10 mouse cellular contexts compared by ENCODE assay signal in the genomic region with DNA sequence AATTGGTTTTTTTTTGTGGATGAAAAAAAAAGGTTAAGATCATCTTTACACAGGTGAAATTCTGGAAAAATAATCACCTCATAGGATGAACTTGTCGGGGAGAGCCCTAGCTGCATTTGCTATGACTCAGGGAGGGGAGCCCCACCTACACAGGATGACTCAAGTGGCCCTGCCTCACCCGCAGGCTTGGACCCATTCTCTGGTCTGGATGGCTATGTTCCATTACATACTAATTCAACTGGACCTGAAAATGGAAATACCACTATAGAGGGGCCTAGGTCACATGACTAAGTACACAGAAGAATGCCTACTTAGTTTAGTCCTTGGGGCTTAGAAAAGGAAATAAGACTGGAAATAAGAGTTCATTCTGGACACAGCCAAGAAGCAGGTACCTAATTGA. TPM values are rescaled to one million over a fixed set of nuclear protein-coding genes. Genes with fewer than 3 reads are reported as not detected.
DNase-seq lines count a peak whose midpoint lies in the region; ATAC-seq and TF ChIP-seq lines count a peak whose summit lies in the region.
"Had no signal": no experiment of that assay in that cellular context is flagged by ENCODE, and none has a peak within 500 bp of the region (broad histone marks: within the 10 kb centered on the region; RNA-seq: fewer than 3 reads in every experiment).

No protein-coding gene starts in this region.

- peaks cover 47% of the 10 kb centered on the region for H3K36me3 ChIP-seq in heart, embryonic 13.5 days
- peaks cover 38% of the 10 kb centered on the region for H3K36me3 ChIP-seq in liver, postnatal 0 days (replicated peaks; ENCODE audit: insufficient read depth, low read length)

- H3K4me3 ChIP-seq in heart, embryonic 13.5 days: peak overlapping the region; percentile 100
- H3K4me3 ChIP-seq in liver, postnatal 0 days (ENCODE audit: low read depth, low read length): peak overlapping the region; percentile 100; the same call in 1 of the 2 replicates

- WGBS in heart, embryonic 13.5 days: 61% methylated on average over 2 of the region's 2 CpGs
- 52% methylated on average over 2 of the region's 2 CpGs for whole genome bisulfite sequencing in liver, postnatal 0 days (ENCODE audit: insufficient replicate concordance)

- H3K4me1 ChIP-seq in heart, embryonic 13.5 days: peaks cover 66% of the 10 kb centered on the region
- peaks cover 52% of the 10 kb centered on the region for H3K4me1 ChIP-seq in liver, postnatal 0 days (ENCODE audit: insufficient read depth)

- H3K27ac ChIP-seq in heart, embryonic 13.5 days (replicated peaks): peak overlapping the region; percentile 42
- peak overlapping the region; percentile 99 for H3K27ac ChIP-seq in liver, postnatal 0 days (ENCODE audit: low read depth)

- TF ChIP-seq EP300 in liver, postnatal 0 days (IDR thresholded peaks at IDR 0.05; ENCODE audit: low read depth): no peak

- TF ChIP-seq CTCF in liver, postnatal 0 days (IDR thresholded peaks at IDR 0.05; ENCODE audit: low read depth): no peak

- H3K9ac ChIP-seq in heart, embryonic 13.5 days: peak overlapping the region; percentile 70; the same call in 1 of the 2 replicates
- H3K9ac ChIP-seq in liver, postnatal 0 days (replicated peaks): 0 out of 2 replicates have a peak overlapping the region, but pooled peaks have one; percentile 100

- no peak for ATAC-seq in heart, embryonic 13.5 days (ENCODE audit: extremely low read depth, insufficient number of reproducible peaks, low FRiP score, low TSS enrichment)
- no peak for ATAC-seq in liver, postnatal 0 days
- ATAC-seq in erythroid progenitor cell, adult 5-6 weeks (replicated peaks; ENCODE audit: low FRiP score, poor library complexity, severe bottlenecking): no peak

- DNase-seq in layer of hippocampus, adult 11-12 months (ENCODE audit: low spot score): peak; percentile 3
- no peak for DNase-seq in layer of hippocampus, postnatal 25 days (ENCODE audit: extremely low spot score in 1 of 2, low spot score in 1 of 2)
- DNase-seq in NIH3T3 (ENCODE audit: low read depth): peak; percentile 85
- DNase-seq in liver, postnatal 0 days: no peak
- DNase-seq in thymus, adult 18-20 months: no peak
- DNase-seq in right cerebral cortex, postnatal 14 days: no peak
- DNase-seq: lung, postnatal 14 days had no signal

- H3K4me2 ChIP-seq in heart, embryonic 13.5 days: peak overlapping the region; percentile 94
- H3K4me2 ChIP-seq in liver, postnatal 0 days (ENCODE audit: low read depth, low read length): peak overlapping the region; percentile 96

- H3K9me3 ChIP-seq in heart, embryonic 13.5 days: no peaks in the 10 kb centered on the region
- H3K9me3 ChIP-seq in liver, postnatal 0 days (ENCODE audit: low read length): no peaks in the 10 kb centered on the region

- H3K27me3 ChIP-seq in heart, embryonic 13.5 days (replicated peaks): no peaks in the 10 kb centered on the region
- H3K27me3 ChIP-seq in liver, postnatal 0 days (ENCODE audit: insufficient read depth, low read length): no peaks in the 10 kb centered on the region

RNA-seq across cellular contexts. Expression of gene Pfn1, which starts 3.1 kb away (rescaled TPM):
- 100 to 1,000 TPM; 376 to 385 TPM for total RNA-seq in layer of hippocampus, postnatal 25 days (2021)
- 1,587 and 1,588 TPM in 2 replicates for polyA plus RNA-seq in heart, embryonic 13.5 days (2015; fragmentation: Nextera tagmentation; extraction: Ambion mirVana)
- 918 and 940 TPM in 2 replicates for polyA plus RNA-seq in liver, postnatal 0 days (2015; fragmentation: Nextera tagmentation; extraction: Ambion mirVana)
- total RNA-seq in erythroid progenitor cell, adult 5-6 weeks (2015; ENCODE audit: low replicate concordance): 529 and 614 TPM in 2 replicates
- 132 and 200 TPM in 2 replicates for total RNA-seq in erythroid progenitor cell, adult 5-6 weeks (2017; ENCODE audit: low replicate concordance)

RNA-seq across cellular contexts. Expression of gene Slc25a11, which starts 4.1 kb away (rescaled TPM):
- 100 to 1,000 TPM; 127 to 129 TPM for total RNA-seq in layer of hippocampus, postnatal 25 days (2021)
- polyA plus RNA-seq in heart, embryonic 13.5 days (2015; fragmentation: Nextera tagmentation; extraction: Ambion mirVana): 234 and 262 TPM in 2 replicates
- 140 and 143 TPM in 2 replicates for polyA plus RNA-seq in liver, postnatal 0 days (2015; fragmentation: Nextera tagmentation; extraction: Ambion mirVana)
- total RNA-seq in erythroid progenitor cell, adult 5-6 weeks (2015; ENCODE audit: low replicate concordance): 24.9 and 26.0 TPM in 2 replicates
- 21.9 and 23.6 TPM in 2 replicates for total RNA-seq in erythroid progenitor cell, adult 5-6 weeks (2017; ENCODE audit: low replicate concordance)

RNA-seq across cellular contexts. Expression of gene Rnf167, which starts 4.4 kb away (rescaled TPM):
- 10 to 100 TPM; 86.9 to 87.6 TPM for total RNA-seq in layer of hippocampus, postnatal 25 days (2021)
- 66.3 and 73.8 TPM in 2 replicates for polyA plus RNA-seq in heart, embryonic 13.5 days (2015; fragmentation: Nextera tagmentation; extraction: Ambion mirVana)
- 54.8 and 55.3 TPM in 2 replicates for polyA plus RNA-seq in liver, postnatal 0 days (2015; fragmentation: Nextera tagmentation; extraction: Ambion mirVana)
- total RNA-seq in erythroid progenitor cell, adult 5-6 weeks (2015; ENCODE audit: low replicate concordance): 134 and 213 TPM in 2 replicates
- 115 and 117 TPM in 2 replicates for total RNA-seq in erythroid progenitor cell, adult 5-6 weeks (2017; ENCODE audit: low replicate concordance)

RNA-seq across cellular contexts. Expression of gene Eno3, which starts 5.6 kb away (rescaled TPM):
- total RNA-seq in layer of hippocampus, postnatal 25 days (2021): 1 to 10 TPM; 7.2 to 8.2 TPM
- polyA plus RNA-seq in heart, embryonic 13.5 days (2015; fragmentation: Nextera tagmentation; extraction: Ambion mirVana): 273 and 322 TPM in 2 replicates
- 4.0 and 21.3 TPM in 2 replicates for polyA plus RNA-seq in liver, postnatal 0 days (2015; fragmentation: Nextera tagmentation; extraction: Ambion mirVana)
- total RNA-seq in erythroid progenitor cell, adult 5-6 weeks (2015; ENCODE audit: low replicate concordance): 5.4 and 14.8 TPM in 2 replicates
- total RNA-seq in erythroid progenitor cell, adult 5-6 weeks (2017; ENCODE audit: low replicate concordance): 2.3 and 11.0 TPM in 2 replicates

RNA-seq across cellular contexts. Expression of gene Gp1ba, which starts 12.5 kb away (rescaled TPM):
- not detected for total RNA-seq in layer of hippocampus, postnatal 25 days (2021)
- polyA plus RNA-seq in heart, embryonic 13.5 days (2015; fragmentation: Nextera tagmentation; extraction: Ambion mirVana): 0.86 and 1.0 TPM in 2 replicates
- 3.5 and 4.1 TPM in 2 replicates for polyA plus RNA-seq in liver, postnatal 0 days (2015; fragmentation: Nextera tagmentation; extraction: Ambion mirVana)
- 2.5 and 8.0 TPM in 2 replicates for total RNA-seq in erythroid progenitor cell, adult 5-6 weeks (2015; ENCODE audit: low replicate concordance)
- 1.1 TPM in 1 of 2 replicates, not detected in the other for total RNA-seq in erythroid progenitor cell, adult 5-6 weeks (2017; ENCODE audit: low replicate concordance)
- total RNA-seq: gastrocnemius, postnatal 36 days had no signal

Comparison
In these comparisons a context has a peak if more than half of its experiments do, and no peak if none do; other contexts are left out.
1. DNase-seq: peak in layer of hippocampus, adult 11-12 months (single experiment) and NIH3T3 (single experiment); none in layer of hippocampus, postnatal 25 days (0 of 2), liver, postnatal 0 days (single experiment), thymus, adult 18-20 months (0 of 2) and right cerebral cortex, postnatal 14 days (single experiment).
2. RNA of gene Slc25a11, which starts 4.1 kb away (total RNA-seq): 127 to 129 TPM in layer of hippocampus, postnatal 25 days; 21.9 to 26.0 TPM in erythroid progenitor cell, adult 5-6 weeks; every median in the first group is over 4 times any median in the second.